Mouse (Mus musculus) gastrocnemius, postnatal 10 days (tissue): ENCODE data around the gene Gm10642. TPM values are rescaled to one million over a fixed set of nuclear protein-coding genes. Genes with fewer than 3 reads are reported as not detected.
A peak's percentile ranks its signal among the peaks of the same experiment; 100 is the strongest.

Experiments
- DNase-seq: peaks from one replicate; pipeline ENCODE4 v3.0.0; 2021; ENCODE audit warnings: mixed read lengths
- total RNA-seq, 2 experiments: library from RNA; stranded (reverse); gene quantifications; 2 replicates each; pipeline ENCODE4 v1.2.3; 2021

Gm10642 gene
- total RNA-seq, 2 experiments from 2014 or later: 0.52 to 0.56 TPM

DNA sequence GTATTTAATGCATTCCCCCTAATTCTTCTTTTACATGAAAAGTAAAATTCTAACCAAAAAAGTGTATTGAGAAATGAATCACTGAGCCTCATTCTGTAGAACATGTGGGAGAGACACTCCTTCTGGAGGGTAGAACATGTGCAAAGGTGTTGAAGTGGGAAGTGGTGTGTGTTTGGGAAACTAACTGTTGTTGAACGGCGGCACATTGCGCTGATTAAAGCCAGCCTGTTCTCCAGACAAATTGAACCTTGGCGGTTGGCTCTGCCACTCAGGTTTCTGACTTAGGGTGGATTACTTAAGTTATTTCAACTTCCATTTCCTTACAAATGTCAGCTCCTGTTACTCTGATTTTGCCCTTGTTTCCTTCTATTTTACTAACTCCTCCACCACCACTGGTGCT is 17.6 kb downstream of the Gm10642 start:
- DNase-seq: no peak

DNA sequence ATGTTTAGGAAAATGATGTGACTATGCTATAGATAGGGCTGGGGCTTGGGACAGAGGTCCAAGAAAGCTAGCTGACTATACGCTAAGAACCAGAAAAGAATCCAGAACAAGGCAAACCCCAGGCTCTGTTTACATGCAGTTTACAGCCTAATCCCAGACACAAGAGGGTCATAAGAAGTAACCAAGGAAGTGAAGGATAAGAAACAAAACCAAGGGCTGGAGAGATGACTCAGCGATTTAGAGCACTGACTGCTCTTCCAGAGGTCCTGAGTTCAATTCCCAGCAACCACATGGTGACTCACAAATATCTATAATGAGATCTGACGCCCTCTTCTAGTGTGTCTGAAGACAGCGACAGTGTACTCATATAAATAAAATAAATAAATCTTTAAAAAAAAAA is 19.1 kb downstream of the Gm10642 start:
- no peak for DNase-seq

DNA sequence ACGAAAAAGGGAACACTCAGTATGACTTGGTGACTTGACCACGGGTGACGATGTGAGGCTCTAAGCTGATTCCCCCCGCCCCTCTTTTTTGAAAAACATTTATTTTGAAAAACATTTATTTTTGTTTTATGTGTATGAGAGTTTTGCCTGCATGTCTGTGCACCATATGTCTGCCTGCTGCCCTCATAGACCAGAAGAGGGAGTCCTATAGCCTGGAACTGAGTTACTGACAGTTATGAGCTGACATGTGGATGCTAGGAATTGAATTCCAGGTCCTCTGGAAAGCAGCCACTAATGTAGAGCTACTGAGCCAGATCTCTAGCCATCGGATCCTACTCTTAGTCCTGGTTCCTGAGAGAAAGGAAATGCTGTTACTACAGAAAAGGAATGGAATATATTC is 19.9 kb downstream of the Gm10642 start:
- no peak for DNase-seq

DNA sequence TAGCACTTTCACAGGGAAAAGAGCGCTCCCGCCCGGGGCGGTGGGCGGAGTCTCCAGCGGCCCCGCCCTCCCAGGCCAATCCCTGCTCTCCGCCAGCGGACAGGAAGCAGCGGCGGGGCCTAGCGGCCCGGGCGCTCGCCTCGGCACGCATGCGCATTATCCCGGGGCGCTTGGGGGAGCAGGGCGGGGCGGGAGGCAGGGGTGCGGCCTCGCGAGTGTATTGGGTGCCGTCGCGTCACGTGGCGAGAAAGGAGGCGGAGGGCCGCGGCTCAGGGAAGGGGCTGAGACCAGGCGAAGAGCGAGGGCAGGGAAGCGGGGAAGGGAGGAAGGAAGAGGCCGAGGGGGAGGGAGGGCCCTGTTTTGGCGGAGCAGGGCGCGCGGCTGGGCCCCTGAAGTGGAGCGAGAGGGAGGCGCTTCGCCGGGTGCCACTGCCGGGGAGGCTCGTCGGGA is 22.7 kb downstream of the Gm10642 start, which contains the start of gene Adam10:
Adam10 (plus strand) TSS at position 316 of the 450 bp plus-strand sequence.
- DNase-seq: peak; percentile 100

DNA sequence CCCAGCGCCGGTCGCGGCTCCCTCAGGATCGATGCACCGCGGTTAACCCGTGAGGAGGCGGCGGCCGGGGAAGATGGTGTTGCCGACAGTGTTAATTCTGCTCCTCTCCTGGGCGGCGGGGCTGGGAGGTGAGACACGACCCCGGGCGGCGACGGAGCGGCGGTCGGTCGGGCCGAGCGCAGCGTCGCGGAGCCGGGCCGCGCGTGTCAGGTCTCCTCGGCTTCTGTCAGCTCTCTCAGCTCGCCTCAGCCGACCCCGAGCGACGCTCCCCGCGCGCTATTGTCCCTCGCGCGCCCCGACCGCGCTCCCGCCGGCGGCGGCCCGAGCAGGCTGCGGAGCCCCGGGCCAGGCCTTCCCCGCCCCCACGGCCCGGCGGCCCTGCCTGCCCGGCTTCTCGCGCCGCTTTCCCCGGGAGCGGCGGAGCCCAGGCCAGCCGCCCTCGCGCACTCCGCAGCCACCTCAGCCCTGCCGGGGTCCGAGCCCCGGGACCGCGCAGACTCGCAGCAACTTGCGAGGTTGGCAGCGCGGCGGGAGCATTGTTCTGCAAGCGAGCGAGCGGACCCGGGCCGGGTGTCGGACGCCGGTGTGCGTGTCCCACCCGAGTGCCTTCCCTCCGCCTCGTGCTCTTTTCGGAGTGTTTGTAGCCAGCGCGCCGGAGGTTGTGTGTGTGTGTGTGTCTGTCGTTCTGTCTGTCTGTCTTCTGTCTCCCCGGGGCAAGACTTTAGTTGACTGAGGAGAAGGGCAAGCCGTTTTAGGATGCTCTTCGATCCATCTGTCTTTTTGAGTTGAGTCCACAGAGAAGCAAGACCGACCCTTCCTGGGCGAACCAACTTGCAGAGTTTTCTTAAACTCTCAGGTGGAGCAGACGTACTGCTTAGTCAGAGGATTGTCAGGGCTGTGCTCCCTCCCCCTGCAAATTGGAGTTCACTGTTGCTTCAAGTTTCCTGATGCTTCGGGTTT is 23.4 kb downstream of the Gm10642 start:
- peak; percentile 67 for DNase-seq

DNA sequence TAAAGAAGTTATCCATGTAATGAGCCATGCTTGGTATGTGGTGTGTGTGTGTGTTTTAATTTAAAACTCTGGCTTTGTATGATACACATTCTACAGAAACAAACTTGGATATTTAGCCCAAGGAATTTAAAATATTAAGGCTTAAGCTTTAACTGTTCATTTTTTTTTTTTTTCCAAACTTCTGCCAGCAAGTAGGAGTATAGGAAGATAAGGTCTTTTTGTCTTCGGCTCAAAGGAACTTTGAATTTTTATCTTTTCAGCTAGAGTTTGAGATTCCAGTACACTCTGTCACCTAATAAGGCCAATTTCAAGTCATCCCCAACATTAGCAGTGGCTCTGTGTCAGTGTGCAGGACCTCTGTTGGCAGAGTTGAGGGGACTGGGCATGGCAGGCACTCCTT is 26.2 kb downstream of the Gm10642 start:
- DNase-seq: no peak

DNA sequence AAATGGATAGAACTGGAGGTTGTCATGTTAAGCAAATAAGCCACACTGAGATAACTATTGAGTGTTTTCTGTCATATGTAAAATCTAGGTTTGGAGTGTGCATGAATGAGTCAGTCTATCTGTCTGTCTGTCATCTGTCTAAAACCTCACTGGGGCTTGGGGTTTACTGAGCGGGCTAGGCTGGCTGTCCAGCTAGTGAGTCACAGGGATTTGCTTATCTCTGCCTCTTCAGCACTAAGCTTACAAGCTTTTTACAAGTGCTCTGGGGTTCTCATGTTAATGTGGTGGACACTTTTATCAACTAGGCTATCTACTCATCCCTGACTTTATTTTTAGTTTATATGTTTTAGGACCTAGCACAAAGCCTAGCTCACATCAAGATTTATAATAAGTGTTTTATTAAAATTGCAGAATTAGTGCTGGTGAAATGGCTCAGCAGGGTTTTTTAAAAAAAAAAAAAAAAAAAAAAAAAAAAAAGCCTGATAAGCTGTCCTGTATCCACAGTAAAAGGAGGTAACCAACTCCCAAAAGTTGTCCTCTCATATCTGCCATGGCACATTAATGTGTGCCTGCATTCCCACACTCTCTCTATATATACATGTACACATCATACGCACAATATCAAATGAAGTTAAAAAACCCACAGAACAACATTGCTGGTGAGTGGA is 32.4 kb downstream of the Gm10642 start:
- no peak for DNase-seq

DNA sequence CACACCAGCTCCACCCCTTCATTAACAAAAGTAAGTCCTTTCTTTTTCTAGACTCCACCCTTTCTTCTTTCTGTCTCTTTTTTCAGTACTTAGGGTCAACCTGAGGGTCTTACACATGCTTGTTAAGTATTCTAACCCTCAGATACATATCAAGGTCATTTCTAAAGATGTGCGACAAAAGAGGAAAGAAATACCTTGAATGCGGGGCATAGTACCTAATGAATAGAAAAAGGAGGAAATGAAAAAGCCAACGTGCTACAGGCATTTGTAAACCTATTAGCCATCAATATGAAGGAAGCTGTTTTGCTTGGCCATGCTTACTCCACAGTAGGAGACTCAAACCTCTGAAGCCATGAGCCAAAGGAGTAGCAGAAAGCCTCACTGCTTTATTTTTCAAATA is 33.9 kb downstream of the Gm10642 start:
- no peak for DNase-seq

DNA sequence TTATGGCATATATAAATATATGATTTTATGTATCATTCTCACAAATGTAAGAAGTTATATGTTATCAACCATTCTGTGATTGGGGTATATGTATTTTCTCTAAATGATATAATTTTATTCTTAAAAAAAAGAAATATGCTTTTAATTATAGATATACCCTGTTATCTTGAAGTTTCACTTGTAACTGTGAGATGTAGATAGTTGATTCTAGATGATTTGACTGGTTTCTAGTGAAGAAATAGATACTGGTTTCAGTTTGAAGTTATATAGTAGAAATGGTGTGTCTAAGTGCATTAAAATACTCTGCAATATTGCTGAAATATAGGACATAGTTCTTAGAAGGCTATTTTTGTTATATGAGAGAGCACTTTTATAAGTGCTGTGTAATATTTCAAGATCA is 34.5 kb downstream of the Gm10642 start:
- no peak for DNase-seq

DNA sequence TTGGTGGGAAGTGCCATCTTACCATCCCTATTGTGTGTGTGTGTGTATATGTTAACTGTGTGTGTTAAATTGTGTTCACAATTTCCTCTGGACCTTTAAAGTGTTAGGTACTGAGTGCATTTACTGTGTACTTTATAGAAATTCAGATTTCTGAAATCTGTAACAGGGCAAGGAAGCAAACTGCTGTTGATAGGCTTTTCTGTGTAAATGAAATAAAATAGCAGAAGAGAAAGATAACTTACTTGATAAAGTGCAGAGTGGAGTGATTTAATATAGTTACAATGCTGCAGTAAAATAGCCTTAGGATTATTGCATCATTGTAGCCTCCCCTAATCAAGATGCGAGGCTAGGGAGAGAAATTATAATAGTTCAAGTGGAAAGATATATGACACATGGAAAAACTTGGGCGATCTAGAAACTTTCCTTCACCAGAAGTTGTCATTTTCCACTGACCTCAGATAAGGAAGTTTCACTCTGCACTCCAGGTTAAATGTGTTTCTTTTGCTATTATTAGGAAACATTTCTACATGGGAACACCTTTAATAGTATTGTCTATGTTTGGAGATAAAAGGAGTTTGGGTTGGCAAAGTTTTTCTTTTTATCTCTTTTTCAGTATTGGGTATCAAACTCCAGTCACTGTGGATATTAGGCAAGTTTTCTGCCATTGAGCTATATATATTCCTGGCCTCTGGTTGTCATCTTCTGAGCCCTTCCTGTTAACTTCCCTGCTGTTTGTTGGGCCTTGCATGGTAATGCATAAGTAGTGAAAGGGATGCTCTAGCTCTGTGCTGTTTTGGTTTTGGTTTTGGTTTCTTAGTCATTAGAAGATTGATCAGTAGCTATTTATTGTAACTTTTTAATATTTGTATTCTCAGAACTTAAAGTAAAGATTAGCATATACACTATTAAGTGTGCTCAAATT is 36.0 kb downstream of the Gm10642 start:
- DNase-seq: no peak

DNA sequence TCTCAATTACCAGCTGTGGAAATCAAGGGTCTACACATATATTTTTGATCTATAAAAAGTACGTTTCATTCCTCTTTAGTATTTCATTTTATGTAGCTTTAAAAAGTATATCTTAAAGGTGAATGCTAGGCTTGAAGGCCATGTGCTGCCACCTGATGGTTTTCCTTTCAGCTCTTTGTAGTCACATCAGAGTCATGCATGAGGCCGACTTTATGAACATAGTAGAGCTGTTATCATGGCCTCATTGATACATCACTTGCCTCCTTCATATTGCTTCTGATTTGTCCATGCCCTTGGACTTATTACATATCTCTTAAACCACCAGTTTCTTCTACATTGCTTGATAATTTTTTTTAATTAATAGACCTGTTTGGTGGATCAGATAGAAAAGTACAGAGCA is 39.7 kb downstream of the Gm10642 start:
- no peak for DNase-seq

DNA sequence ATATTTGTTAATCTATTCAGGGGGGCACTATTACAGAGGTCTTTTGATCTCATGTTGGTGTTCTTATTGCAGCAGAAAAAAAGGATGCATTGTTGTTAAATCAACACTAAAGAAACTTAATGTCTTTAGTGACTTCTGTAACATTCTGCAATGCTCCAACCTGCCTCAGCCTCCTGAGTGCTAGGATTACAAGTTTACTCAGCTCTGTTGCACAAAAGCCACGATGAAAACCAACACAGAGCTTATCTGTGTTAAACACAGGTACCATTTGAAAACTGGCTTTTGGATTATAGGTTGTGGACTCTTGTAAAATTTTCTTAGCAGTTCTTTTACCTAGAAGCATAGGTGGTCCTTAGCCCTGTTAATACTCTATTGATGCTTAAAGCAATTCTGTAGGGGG is 42.0 kb downstream of the Gm10642 start:
- no peak for DNase-seq

DNA sequence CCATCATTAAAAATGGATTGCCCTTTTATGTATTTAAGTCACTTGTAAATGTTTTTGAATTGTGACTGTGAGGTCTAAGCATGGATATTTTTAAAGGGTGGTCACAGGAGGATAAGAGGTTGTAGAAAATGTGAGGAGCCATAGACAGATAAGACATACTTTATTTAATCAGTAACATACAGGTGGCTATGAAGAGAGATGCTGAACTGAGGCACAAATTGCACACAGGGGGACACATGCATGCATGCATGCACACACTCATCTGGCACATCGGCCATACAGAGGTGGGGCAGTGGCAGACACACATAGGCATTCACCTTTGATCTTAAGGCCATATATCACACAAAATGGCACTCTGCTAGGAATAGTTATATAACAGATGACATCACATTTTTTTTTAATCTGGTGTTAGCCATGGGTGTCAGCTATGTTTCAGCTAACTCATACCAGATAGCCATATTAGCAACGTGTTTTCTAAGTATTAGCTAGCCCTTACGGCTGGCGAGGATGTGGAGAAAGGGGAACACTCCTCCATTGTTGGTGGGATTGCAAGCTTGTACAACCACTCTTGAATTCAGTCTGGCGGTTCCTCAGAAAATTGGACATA is 47.6 kb downstream of the Gm10642 start:
- no peak for DNase-seq

DNA sequence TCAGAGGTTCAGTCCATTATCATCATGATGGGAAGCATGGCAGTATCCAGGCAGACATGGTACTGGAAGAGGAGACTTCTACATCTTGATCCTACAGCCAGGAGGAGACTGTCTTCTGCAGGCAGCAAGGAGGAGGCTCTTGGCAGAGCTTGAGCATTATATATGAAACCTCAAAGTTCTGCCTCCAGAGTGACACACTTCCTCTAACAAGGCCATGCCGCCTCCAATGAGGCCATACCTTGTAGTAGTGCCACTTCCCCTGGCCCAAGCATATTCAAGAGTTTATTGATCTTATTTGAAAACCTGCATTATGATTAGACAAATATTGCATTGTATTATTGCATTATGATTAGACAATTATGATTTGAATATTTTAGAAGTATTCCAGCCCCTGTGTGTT is 50.4 kb downstream of the Gm10642 start:
- DNase-seq: no peak

Other genes with a start within 250 kb of the Gm10642 start
- 10 to 100 TPM; 11.7 to 12.5 TPM for gene Ccnb2, start 234.7 kb upstream of the Gm10642 start, total RNA-seq
- 10 to 100 TPM; 15.8 to 20.1 TPM for gene Rnf111, start 152.5 kb upstream of the Gm10642 start, total RNA-seq
- gene Sltm, start 113.5 kb upstream of the Gm10642 start, total RNA-seq: 10 to 100 TPM; 21.4 to 26.5 TPM
- gene Mindy2, start 923 bp downstream of the Gm10642 start, total RNA-seq: 10 to 100 TPM; 13.1 to 13.8 TPM
- gene Adam10, start 22.7 kb downstream of the Gm10642 start, total RNA-seq: 10 to 100 TPM; 41.9 to 49.7 TPM